Mouse (Mus musculus): Measurements from ENCODE around the gene Polh.

Polh gene

GRCm38 (mm10) chr17:46168318-46168717 lies 34.1 kb downstream of the Polh start:
- no peak for DNase-seq (ENCODE audit: low read depth)

- DNase-seq (ENCODE audit: low read depth) = no peak
These were observed 35.4 kb downstream of the Polh start for GRCm38 (mm10) chr17:46167014-46167413.

- no peak for DNase-seq (ENCODE audit: low read depth)
These were observed 36.2 kb downstream of the Polh start for GRCm38 (mm10) chr17:46166270-46166669.

DNA sequence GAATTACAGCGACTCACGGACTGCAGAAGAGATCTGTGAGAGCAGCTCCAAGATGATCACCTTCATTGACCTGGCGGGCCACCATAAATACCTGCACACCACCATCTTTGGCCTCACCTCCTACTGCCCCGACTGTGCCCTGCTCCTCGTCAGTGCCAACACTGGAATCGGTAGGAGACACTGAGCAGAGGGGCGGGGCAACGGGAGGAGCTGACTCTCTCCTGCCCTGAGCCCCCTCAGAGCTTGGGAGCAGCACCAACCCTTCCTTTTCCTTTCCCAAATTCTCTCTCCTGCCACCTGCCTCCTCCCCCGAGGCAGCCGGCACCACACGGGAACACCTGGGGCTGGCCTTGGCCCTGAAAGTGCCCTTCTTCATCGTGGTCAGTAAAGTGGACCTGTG lies 37.0 kb downstream of the Polh start:
- no peak for DNase-seq (ENCODE audit: low read depth)

- no peak for DNase-seq (ENCODE audit: low read depth)
These were observed 37.7 kb downstream of the Polh start for GRCm38 (mm10) chr17:46164791-46165190.

- no peak for DNase-seq (ENCODE audit: low read depth)
These were observed 38.1 kb downstream of the Polh start for GRCm38 (mm10) chr17:46164301-46164700.

- no peak for DNase-seq (ENCODE audit: low read depth)
These were observed 39.5 kb downstream of the Polh start for GRCm38 (mm10) chr17:46162951-46163421.

DNA sequence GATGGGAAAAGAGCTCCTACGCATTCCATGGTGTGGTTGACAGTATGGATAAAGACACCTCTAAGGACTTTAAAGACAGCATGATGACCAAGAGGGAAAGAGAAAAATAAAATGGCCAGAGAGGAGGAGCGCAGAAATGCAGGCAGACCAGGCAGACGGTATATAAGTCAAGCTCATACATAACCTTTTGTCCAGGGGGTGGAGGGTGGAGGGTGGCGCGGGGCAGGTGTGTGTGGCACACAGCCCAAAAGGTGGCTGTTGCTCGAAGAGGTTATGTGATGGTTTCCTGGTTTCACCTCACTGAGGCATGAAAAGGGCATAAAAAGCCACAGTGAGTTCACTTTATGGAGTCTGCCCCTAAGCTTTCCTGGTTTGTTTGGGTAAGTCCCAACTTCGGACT lies 39.9 kb downstream of the Polh start:
- DNase-seq (ENCODE audit: low read depth) = no peak

DNA sequence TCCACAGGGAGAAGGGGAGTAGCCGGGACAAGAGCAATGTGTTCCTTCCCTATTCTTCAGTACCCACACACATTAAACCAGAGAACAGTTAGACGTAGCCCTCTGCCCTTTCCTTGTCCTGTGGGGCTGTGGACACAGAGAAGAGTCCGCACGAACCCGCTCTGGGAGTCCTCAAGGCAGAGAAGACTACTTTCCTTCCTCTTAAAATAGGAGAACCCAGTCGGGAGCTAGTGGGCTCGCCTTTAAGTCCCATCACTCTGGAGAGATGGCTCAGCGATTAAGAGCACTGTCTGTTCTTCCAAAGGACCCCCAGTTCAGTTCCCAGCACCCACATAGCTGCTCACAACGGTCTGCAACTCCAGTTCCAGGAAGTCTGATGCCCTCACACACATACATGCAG lies 40.7 kb downstream of the Polh start:
- no peak for DNase-seq (ENCODE audit: low read depth)

GRCm38 (mm10) chr17:46161179-46161578 lies 41.3 kb downstream of the Polh start:
- no peak for DNase-seq (ENCODE audit: low read depth)

GRCm38 (mm10) chr17:46160686-46161085 lies 41.8 kb downstream of the Polh start, which contains the start of gene Gtpbp2:
Gtpbp2 (plus strand) TSS chr17:46161032.
- peak; percentile 99 for DNase-seq (ENCODE audit: low read depth)

GRCm38 (mm10) chr17:46160090-46160662 lies 42.3 kb downstream of the Polh start:
- DNase-seq (ENCODE audit: low read depth) = peak; percentile 83

GRCm38 (mm10) chr17:46159236-46159635 lies 43.2 kb downstream of the Polh start:
- no peak for DNase-seq (ENCODE audit: low read depth)

- no peak for DNase-seq (ENCODE audit: low read depth)
These were observed 45.3 kb downstream of the Polh start for GRCm38 (mm10) chr17:46157131-46157530.

GRCm38 (mm10) chr17:46156680-46157079 lies 45.8 kb downstream of the Polh start:
- DNase-seq (ENCODE audit: low read depth) = no peak

DNA sequence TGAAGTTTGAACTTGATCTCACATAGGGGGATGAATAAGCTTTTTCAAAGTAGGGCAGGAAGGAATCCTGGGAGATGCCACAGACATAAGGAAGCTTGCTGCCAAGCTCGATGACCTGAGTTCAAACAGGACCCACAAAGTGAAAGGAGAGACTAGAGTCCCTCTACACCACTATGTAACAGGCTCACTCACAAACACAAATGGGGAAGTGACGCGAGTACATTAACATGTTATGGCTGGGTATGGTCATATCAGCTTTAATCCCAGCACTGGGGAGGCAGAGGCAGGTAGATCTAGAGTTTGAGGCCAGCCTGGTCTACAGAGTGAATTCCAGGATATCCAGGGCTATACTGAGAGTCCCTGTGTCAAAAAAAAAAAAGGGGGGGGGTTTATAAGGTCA lies 48.1 kb downstream of the Polh start:
- no peak for DNase-seq (ENCODE audit: low read depth)

- DNase-seq (ENCODE audit: low read depth) = peak; percentile 71
These were observed 49.3 kb downstream of the Polh start, which contains the start of gene Mad2l1bp for GRCm38 (mm10) chr17:46152847-46153782. Mad2l1bp (minus strand) TSS chr17:46153553.

DNA sequence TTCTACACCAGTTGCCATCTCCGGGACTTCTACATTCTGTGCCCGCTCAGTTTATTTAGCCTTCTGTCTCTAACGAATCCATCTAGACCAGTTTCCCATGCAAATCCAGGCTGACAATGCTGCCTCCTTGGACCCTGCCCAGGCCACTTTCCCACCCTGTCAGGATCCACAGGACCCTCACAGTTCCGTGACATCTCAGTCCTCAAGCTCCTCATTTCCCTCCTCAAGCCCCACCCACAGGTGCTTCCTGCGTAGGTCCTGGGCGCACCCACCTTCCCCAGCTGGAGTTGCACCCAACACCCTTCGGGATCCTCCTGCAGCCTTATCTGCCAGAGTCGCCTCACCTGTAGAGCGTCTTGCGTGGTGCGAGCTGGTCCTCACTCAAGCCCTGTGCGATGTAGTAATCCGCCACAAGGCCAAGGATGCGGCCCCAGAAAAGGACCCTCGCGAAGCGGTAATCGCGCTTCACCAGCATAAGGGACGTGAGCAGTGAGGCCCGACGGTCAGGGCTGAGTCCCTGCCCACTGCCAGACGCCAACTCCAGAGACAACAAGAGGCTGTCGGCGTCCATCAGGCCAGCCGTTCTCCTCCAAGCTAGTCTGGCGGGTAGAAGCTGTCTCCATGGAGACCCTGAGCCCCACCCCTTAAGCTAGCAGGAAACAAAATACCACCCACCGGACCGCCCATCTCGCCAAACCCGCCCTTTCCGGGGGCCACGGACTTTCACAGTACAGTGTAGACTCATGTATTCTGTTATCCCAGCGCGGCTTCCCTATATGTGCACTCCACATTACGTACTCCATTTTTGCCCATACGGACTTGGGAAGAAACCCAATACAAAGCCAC lies 58.6 kb downstream of the Polh start, which contains the start of gene Rsph9:
TSS of gene Rsph9 (minus strand) at position 639 of the 846 bp plus-strand sequence.
- DNase-seq (ENCODE audit: low read depth) = peak; percentile 59

- DNase-seq (ENCODE audit: low read depth) = no peak
These were observed 62.6 kb downstream of the Polh start for GRCm38 (mm10) chr17:46139872-46140271.

DNA sequence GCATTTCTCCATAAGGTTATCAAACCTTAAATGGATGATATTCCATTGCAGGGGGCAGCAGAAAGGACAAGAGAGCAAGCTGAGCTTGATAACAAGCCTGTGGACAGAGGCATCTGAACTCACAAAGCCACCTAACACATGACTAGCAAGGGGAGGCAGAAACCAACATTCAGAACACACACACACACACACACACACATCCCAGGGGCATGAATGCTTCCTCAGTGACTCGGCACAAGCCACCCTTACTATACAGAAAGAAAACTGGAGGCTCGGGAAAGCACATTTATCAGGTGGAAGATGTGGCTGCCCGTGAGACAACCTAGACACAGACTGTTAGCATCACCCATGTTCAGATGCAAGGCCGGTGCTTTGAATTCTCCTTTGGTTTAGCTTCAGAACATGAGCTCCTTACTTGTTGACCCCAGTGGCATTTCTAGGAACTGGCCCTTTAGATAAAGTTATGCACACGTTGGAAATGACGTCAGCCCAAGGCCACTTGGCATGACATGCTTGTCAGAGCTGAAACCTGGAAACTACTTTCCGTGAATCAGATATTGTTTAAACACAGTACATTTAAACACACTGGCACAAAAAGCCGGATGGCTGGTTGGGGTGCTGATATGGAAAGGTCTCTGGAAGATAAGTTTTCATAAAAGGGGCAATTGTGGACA lies 63.7 kb downstream of the Polh start:
- no peak for DNase-seq (ENCODE audit: low read depth)

- no peak for DNase-seq (ENCODE audit: low read depth)
These were observed 69.6 kb downstream of the Polh start for GRCm38 (mm10) chr17:46132862-46133261.

All from fibroblast of lung, adult 2 months (primary cell).